In the genomic region with DNA sequence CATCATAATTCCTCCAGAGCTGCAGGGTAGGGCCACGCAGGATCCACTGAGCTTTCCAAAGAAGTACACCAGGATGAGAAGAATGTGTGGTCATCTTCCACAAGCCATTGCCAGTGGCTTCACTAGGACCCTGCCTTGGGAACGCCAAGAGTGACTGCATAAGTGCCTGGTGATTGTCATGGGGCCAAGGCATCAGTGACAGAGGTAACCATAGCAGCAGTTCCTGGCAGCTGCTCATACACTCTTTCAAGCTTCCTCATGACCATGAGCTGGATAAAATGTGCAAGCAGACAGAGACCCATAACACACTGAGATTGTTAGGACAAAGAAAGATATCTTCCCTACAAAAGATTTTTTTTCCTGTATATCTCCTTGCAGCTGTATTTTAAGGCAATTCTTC, we compare ENCODE assay signal across 12 mouse cellular contexts. TPM values are rescaled to one million over a fixed set of nuclear protein-coding genes. Genes with fewer than 3 reads are reported as not detected.
A peak's percentile ranks its signal among the peaks of the same experiment; 100 is the strongest.
DNase-seq lines count a peak whose midpoint lies in the region; ATAC-seq and TF ChIP-seq lines count a peak whose summit lies in the region.
"Had no signal": no experiment of that assay in that cellular context is flagged by ENCODE, and none has a peak within 500 bp of the region (broad histone marks: within the 10 kb centered on the region; RNA-seq: fewer than 3 reads in every experiment).

No protein-coding gene starts in this region.

- no peak for TF ChIP-seq CTCF in forebrain, postnatal 0 days (IDR thresholded peaks at IDR 0.05; ENCODE audit: low read depth)
- no peak for TF ChIP-seq CTCF in intestine, postnatal 0 days (IDR thresholded peaks at IDR 0.05; ENCODE audit: low read depth)

- H3K4me2 ChIP-seq in forebrain, postnatal 0 days (ENCODE audit: low read depth), result no peak overlapping the region
- no peak overlapping the region for H3K4me2 ChIP-seq in midbrain, embryonic 16.5 days (ENCODE audit: low read length)
- H3K4me2 ChIP-seq in midbrain, embryonic 13.5 days (replicated peaks), result no peak overlapping the region
- no peak overlapping the region for H3K4me2 ChIP-seq in intestine, postnatal 0 days (replicated peaks; ENCODE audit: low read depth)

- ATAC-seq in forebrain, postnatal 0 days, result peak; percentile 82
- ATAC-seq in midbrain, embryonic 16.5 days, result 0 out of 2 replicates have a peak, but pooled peaks have one; percentile 61
- ATAC-seq in midbrain, embryonic 13.5 days, result no peak
- ATAC-seq in intestine, postnatal 0 days, result no peak
- ATAC-seq in megakaryocyte-erythroid progenitor cell, adult 5-6 weeks (replicated peaks; ENCODE audit: low FRiP score, low TSS enrichment, poor library complexity, severe bottlenecking), result no peak

- H3K4me1 ChIP-seq in forebrain, postnatal 0 days (ENCODE audit: insufficient read depth), result no peaks in the 10 kb centered on the region
- peaks cover 17% of the 10 kb centered on the region for H3K4me1 ChIP-seq in forebrain, embryonic 10.5 days
- H3K4me1 ChIP-seq in midbrain, embryonic 16.5 days (ENCODE audit: control insufficient read depth, insufficient read depth, low read length), result peaks cover 2% of the 10 kb centered on the region; the same call in 1 of the 2 replicates
- peaks cover 11% of the 10 kb centered on the region for H3K4me1 ChIP-seq in midbrain, embryonic 13.5 days (replicated peaks)
- no peaks in the 10 kb centered on the region for H3K4me1 ChIP-seq in intestine, postnatal 0 days (replicated peaks; ENCODE audit: control insufficient read depth, insufficient read depth, low read length)

- H3K27me3 ChIP-seq in forebrain, postnatal 0 days (ENCODE audit: insufficient read depth, low read length), result no peaks in the 10 kb centered on the region
- no peaks in the 10 kb centered on the region for H3K27me3 ChIP-seq in forebrain, embryonic 10.5 days (ENCODE audit: poor library complexity, severe bottlenecking)
- no peaks in the 10 kb centered on the region for H3K27me3 ChIP-seq in midbrain, embryonic 16.5 days (ENCODE audit: control insufficient read depth, insufficient read depth, low read depth, low read length)
- no peaks in the 10 kb centered on the region for H3K27me3 ChIP-seq in midbrain, embryonic 13.5 days
- no peaks in the 10 kb centered on the region for H3K27me3 ChIP-seq in intestine, postnatal 0 days (replicated peaks; ENCODE audit: control insufficient read depth, insufficient read depth, low read length)
- H3K27me3 ChIP-seq: CH12.LX had no signal

- H3K4me3 ChIP-seq in forebrain, postnatal 0 days (ENCODE audit: low read depth, low read length), result no peak overlapping the region
- H3K4me3 ChIP-seq in forebrain, embryonic 10.5 days, result no peak overlapping the region
- H3K4me3 ChIP-seq in midbrain, embryonic 16.5 days (ENCODE audit: low read depth, low read length), result no peak overlapping the region
- no peak overlapping the region for H3K4me3 ChIP-seq in midbrain, embryonic 13.5 days (replicated peaks)
- no peak overlapping the region for H3K4me3 ChIP-seq in intestine, postnatal 0 days (ENCODE audit: low read depth, low read length)

- H3K27ac ChIP-seq in forebrain, postnatal 0 days (ENCODE audit: low read depth, low read length), result no peak overlapping the region
- H3K27ac ChIP-seq in forebrain, embryonic 10.5 days, result no peak overlapping the region
- no peak overlapping the region for H3K27ac ChIP-seq in midbrain, embryonic 16.5 days (ENCODE audit: low read length)
- no peak overlapping the region for H3K27ac ChIP-seq in midbrain, embryonic 13.5 days
- H3K27ac ChIP-seq in intestine, postnatal 0 days (ENCODE audit: low read depth, low read length), result no peak overlapping the region

- no peaks in the 10 kb centered on the region for H3K36me3 ChIP-seq in forebrain, postnatal 0 days (ENCODE audit: insufficient read depth)
- H3K36me3 ChIP-seq in forebrain, embryonic 10.5 days (replicated peaks), result no peaks in the 10 kb centered on the region
- no peaks in the 10 kb centered on the region for H3K36me3 ChIP-seq in midbrain, embryonic 16.5 days (ENCODE audit: control insufficient read depth, insufficient read depth, low read length)
- no peaks in the 10 kb centered on the region for H3K36me3 ChIP-seq in midbrain, embryonic 13.5 days
- no peaks in the 10 kb centered on the region for H3K36me3 ChIP-seq in intestine, postnatal 0 days (ENCODE audit: control insufficient read depth, insufficient read depth)

- H3K9me3 ChIP-seq in forebrain, postnatal 0 days (ENCODE audit: low read length), result no peaks in the 10 kb centered on the region
- H3K9me3 ChIP-seq in forebrain, embryonic 10.5 days, result no peaks in the 10 kb centered on the region
- H3K9me3 ChIP-seq in midbrain, embryonic 16.5 days (replicated peaks; ENCODE audit: control insufficient read depth, low read length, poor library complexity, severe bottlenecking), result no peaks in the 10 kb centered on the region
- no peaks in the 10 kb centered on the region for H3K9me3 ChIP-seq in midbrain, embryonic 13.5 days
- no peaks in the 10 kb centered on the region for H3K9me3 ChIP-seq in intestine, postnatal 0 days (ENCODE audit: control insufficient read depth)

- DNase-seq in forebrain, postnatal 0 days, result peak; percentile 72
- DNase-seq in forebrain, embryonic 10.5 days (ENCODE audit: extremely low spot score, low spot score), result no peak
- peak; percentile 61 to 71 for DNase-seq in heart, adult 9 months (ENCODE audit: low spot score in 2 of 2)
- peak; percentile 69 for DNase-seq in lung, postnatal 10 days
- DNase-seq: kidney, postnatal 14 days had no signal

- no peak overlapping the region for H3K9ac ChIP-seq in forebrain, postnatal 0 days
- no peak overlapping the region for H3K9ac ChIP-seq in midbrain, embryonic 16.5 days (ENCODE audit: low read depth, low read length)
- no peak overlapping the region for H3K9ac ChIP-seq in midbrain, embryonic 13.5 days (replicated peaks)
- H3K9ac ChIP-seq in intestine, postnatal 0 days (ENCODE audit: low read depth, low read length), result no peak overlapping the region

- 49% methylated on average over 2 of the region's 2 CpGs for WGBS in forebrain, postnatal 0 days
- 92% methylated on average over 2 of the region's 2 CpGs for WGBS in forebrain, embryonic 10.5 days
- 65% methylated on average over 2 of the region's 2 CpGs for WGBS in midbrain, embryonic 16.5 days
- 69% methylated on average over 2 of the region's 2 CpGs for WGBS in midbrain, embryonic 13.5 days
- WGBS in intestine, postnatal 0 days, result 69% methylated on average over 2 of the region's 2 CpGs

RNA-seq across cellular contexts. Expression of gene Gstm1, which starts 7.5 kb away (rescaled TPM):
- 57.9 and 58.1 TPM in 2 replicates for total RNA-seq in forebrain, postnatal 0 days (2014; rRNA removed)
- polyA plus RNA-seq in forebrain, postnatal 0 days (2015; fragmentation: Nextera tagmentation; extraction: Ambion mirVana), result 190 and 241 TPM in 2 replicates
- polyA plus RNA-seq in forebrain, embryonic 10.5 days (2016; fragmentation: Nextera tagmentation; extraction: Ambion mirVana), result 30.4 and 33.4 TPM in 2 replicates
- polyA plus RNA-seq in midbrain, embryonic 16.5 days (2015; fragmentation: Nextera tagmentation; extraction: Ambion mirVana), result 86.7 and 139 TPM in 2 replicates
- 28.7 and 36.2 TPM in 2 replicates for polyA plus RNA-seq in midbrain, embryonic 13.5 days (2015; fragmentation: Nextera tagmentation; extraction: Ambion mirVana)
- polyA plus RNA-seq in intestine, postnatal 0 days (2015; fragmentation: Nextera tagmentation; extraction: Ambion mirVana), result 92.7 and 96.3 TPM in 2 replicates
- total RNA-seq in megakaryocyte-erythroid progenitor cell, adult 5-6 weeks (2014; fragmentation: Nextera tagmentation), result 9.1 and 18.8 TPM in 2 replicates
- 8.4 and 14.7 TPM in 2 replicates for total RNA-seq in megakaryocyte-erythroid progenitor cell, adult 5-6 weeks (2017)

RNA-seq across cellular contexts. Expression of gene Gstm2, which starts 24.0 kb away (rescaled TPM):
- 6.5 TPM in 2 replicates for total RNA-seq in forebrain, postnatal 0 days (2014; rRNA removed)
- 11.9 and 12.0 TPM in 2 replicates for polyA plus RNA-seq in forebrain, postnatal 0 days (2015; fragmentation: Nextera tagmentation; extraction: Ambion mirVana)
- polyA plus RNA-seq in forebrain, embryonic 10.5 days (2016; fragmentation: Nextera tagmentation; extraction: Ambion mirVana), result 10.1 and 10.2 TPM in 2 replicates
- polyA plus RNA-seq in midbrain, embryonic 16.5 days (2015; fragmentation: Nextera tagmentation; extraction: Ambion mirVana), result 6.5 and 7.7 TPM in 2 replicates
- 6.0 and 6.2 TPM in 2 replicates for polyA plus RNA-seq in midbrain, embryonic 13.5 days (2015; fragmentation: Nextera tagmentation; extraction: Ambion mirVana)
- polyA plus RNA-seq in intestine, postnatal 0 days (2015; fragmentation: Nextera tagmentation; extraction: Ambion mirVana), result 94.6 and 108 TPM in 2 replicates
- not detected in 2 replicates for total RNA-seq in megakaryocyte-erythroid progenitor cell, adult 5-6 weeks (2014; fragmentation: Nextera tagmentation)
- 1.5 and 2.6 TPM in 2 replicates for total RNA-seq in megakaryocyte-erythroid progenitor cell, adult 5-6 weeks (2017)

RNA-seq across cellular contexts. Expression of gene Gstm4, which starts 34.4 kb away (rescaled TPM):
- 5.5 and 5.6 TPM in 2 replicates for total RNA-seq in forebrain, postnatal 0 days (2014; rRNA removed)
- 20.7 and 22.9 TPM in 2 replicates for polyA plus RNA-seq in forebrain, postnatal 0 days (2015; fragmentation: Nextera tagmentation; extraction: Ambion mirVana)
- 14.2 and 15.0 TPM in 2 replicates for polyA plus RNA-seq in forebrain, embryonic 10.5 days (2016; fragmentation: Nextera tagmentation; extraction: Ambion mirVana)
- polyA plus RNA-seq in midbrain, embryonic 16.5 days (2015; fragmentation: Nextera tagmentation; extraction: Ambion mirVana), result 22.2 and 23.1 TPM in 2 replicates
- 13.8 and 14.2 TPM in 2 replicates for polyA plus RNA-seq in midbrain, embryonic 13.5 days (2015; fragmentation: Nextera tagmentation; extraction: Ambion mirVana)
- 28.4 and 30.5 TPM in 2 replicates for polyA plus RNA-seq in intestine, postnatal 0 days (2015; fragmentation: Nextera tagmentation; extraction: Ambion mirVana)
- total RNA-seq in megakaryocyte-erythroid progenitor cell, adult 5-6 weeks (2014; fragmentation: Nextera tagmentation), result 2.8 and 3.6 TPM in 2 replicates
- 1.7 and 2.9 TPM in 2 replicates for total RNA-seq in megakaryocyte-erythroid progenitor cell, adult 5-6 weeks (2017)

RNA-seq across cellular contexts. Expression of gene Gstm3, which starts 41.2 kb away (rescaled TPM):
- total RNA-seq in forebrain, postnatal 0 days (2014; rRNA removed), result not detected in 2 replicates
- not detected in 2 replicates for polyA plus RNA-seq in forebrain, postnatal 0 days (2015; fragmentation: Nextera tagmentation; extraction: Ambion mirVana)
- not detected in 2 replicates for polyA plus RNA-seq in forebrain, embryonic 10.5 days (2016; fragmentation: Nextera tagmentation; extraction: Ambion mirVana)
- polyA plus RNA-seq in midbrain, embryonic 16.5 days (2015; fragmentation: Nextera tagmentation; extraction: Ambion mirVana), result not detected in 2 replicates
- polyA plus RNA-seq in midbrain, embryonic 13.5 days (2015; fragmentation: Nextera tagmentation; extraction: Ambion mirVana), result 0.26 TPM in 1 of 2 replicates, not detected in the other
- polyA plus RNA-seq in intestine, postnatal 0 days (2015; fragmentation: Nextera tagmentation; extraction: Ambion mirVana), result 53.9 and 60.7 TPM in 2 replicates
- not detected in 2 replicates for total RNA-seq in megakaryocyte-erythroid progenitor cell, adult 5-6 weeks (2014; fragmentation: Nextera tagmentation)
- not detected in 2 replicates for total RNA-seq in megakaryocyte-erythroid progenitor cell, adult 5-6 weeks (2017)
- total RNA-seq: CH12.LX; gastrocnemius, adult 8-10 months had no signal
- polyA plus RNA-seq: cortical plate, adult 2 months had no signal

Comparison
In these comparisons a context has a peak if more than half of its experiments do, and no peak if none do; other contexts are left out.
1. ATAC-seq: peak in forebrain, postnatal 0 days (single experiment) and midbrain, embryonic 16.5 days (single experiment); none in midbrain, embryonic 13.5 days (single experiment), intestine, postnatal 0 days (single experiment) and megakaryocyte-erythroid progenitor cell, adult 5-6 weeks (single experiment).